Mouse (Mus musculus): ENCODE data around the gene Podn.

Podn gene

GRCm38 (mm10) chr4:107969781-107970180 lies 126.5 kb downstream of the Podn start:
- no peak for DNase-seq (ENCODE audit: extremely low read depth, insufficient read length, low spot score)

GRCm38 (mm10) chr4:107967966-107968682 lies 128.1 kb downstream of the Podn start, which contains the start of gene Slc1a7:
TSS of gene Slc1a7 (plus strand) at chr4:107968332.
- no peak for DNase-seq (ENCODE audit: extremely low read depth, insufficient read length, low spot score)

GRCm38 (mm10) chr4:107966416-107967109 lies 129.7 kb downstream of the Podn start:
- peak; percentile 29 for DNase-seq (ENCODE audit: extremely low read depth, insufficient read length, low spot score)
